Mouse (Mus musculus) ES-Bruce4 (cell line): ENCODE data around the gene Crmp1. TPM values are rescaled to one million over a fixed set of nuclear protein-coding genes. Genes with fewer than 3 reads are reported as not detected.
A peak's percentile ranks its signal among the peaks of the same experiment; 100 is the strongest.

Experiments used
- H3K27ac ChIP-seq: 2 replicates; pipeline ENCODE4 v1.5.1; 2012; ENCODE audit warnings: low read length, inconsistent platforms; ENCODE audit not compliant: insufficient read depth
- H3K27me3 ChIP-seq: 2 replicates; pipeline ENCODE4 v1.6.1; 2012; ENCODE audit warnings: mild to moderate bottlenecking, low read length, inconsistent platforms; ENCODE audit not compliant: control insufficient read depth, poor library complexity, insufficient read depth, severe bottlenecking
- H3K36me3 ChIP-seq: 2 replicates; pipeline ENCODE4 v1.6.1; 2012; ENCODE audit warnings: inconsistent platforms, mild to moderate bottlenecking, low read length, moderate library complexity; ENCODE audit not compliant: control insufficient read depth, poor library complexity, insufficient read depth, severe bottlenecking
- H3K4me1 ChIP-seq: one replicate; pipeline ENCODE4 v1.8.1; 2011; ENCODE audit warnings: low read length; ENCODE audit not compliant: control insufficient read depth, insufficient read depth
- H3K4me3 ChIP-seq: 2 replicates; pipeline ENCODE4 v1.5.1; 2011; ENCODE audit warnings: low read depth, mild to moderate bottlenecking, low read length
- H3K9ac ChIP-seq: 2 replicates; pipeline ENCODE4 v1.6.1; 2012; ENCODE audit warnings: low read depth, mild to moderate bottlenecking, inconsistent platforms; ENCODE audit not compliant: poor library complexity, severe bottlenecking
- H3K9me3 ChIP-seq: replicated peaks from 2 replicates; pipeline ENCODE4 v1.6.1; 2012; ENCODE audit warnings: mild to moderate bottlenecking, low read length, inconsistent platforms; ENCODE audit not compliant: control insufficient read depth, poor library complexity, insufficient read depth, severe bottlenecking
- CTCF ChIP-seq: IDR thresholded peaks from one replicate; pipeline ENCODE4 v1.8.1; 2011; ENCODE audit warnings: low read depth, low read length
- EP300 ChIP-seq: IDR thresholded peaks from 2 replicates; pipeline ENCODE4 v1.6.1; 2011; ENCODE audit warnings: low read depth, low read length; ENCODE audit not compliant: insufficient read depth
- POLR2A ChIP-seq: IDR thresholded peaks from one replicate; pipeline ENCODE4 v1.8.1; 2011; ENCODE audit warnings: low read length; ENCODE audit not compliant: insufficient read depth
- polyA plus RNA-seq: library from polyadenylated mRNA; stranded (reverse); fragments of >200 nt; gene quantifications from 2 replicates; pipeline ENCODE4 v1.2.4, GENCODE M21; 2011; ENCODE audit warnings: low read depth; ENCODE audit not compliant: missing spikeins, insufficient read depth, insufficient read length

The Crmp1 gene
- polyA plus RNA-seq, 1 experiment, result 17.4 TPM

GRCm38 (mm10) chr5:37332066-37332465 lies 90.3 kb downstream of the Crmp1 start:
- TF ChIP-seq EP300 (no peak), CTCF (no peak), POLR2A (no peak)
- H3K27me3 ChIP-seq, result no peaks in the 10 kb centered on the region
- H3K9me3 ChIP-seq, result no peaks in the 10 kb centered on the region
- H3K9ac ChIP-seq, result no peak overlapping the region
- peaks cover 8% of the 10 kb centered on the region for H3K4me1 ChIP-seq
- H3K27ac ChIP-seq, result no peak overlapping the region
- no peaks in the 10 kb centered on the region for H3K36me3 ChIP-seq
- no peak overlapping the region for H3K4me3 ChIP-seq

- H3K9me3 ChIP-seq, result no peaks in the 10 kb centered on the region
- H3K27me3 ChIP-seq, result no peaks in the 10 kb centered on the region
- no peak overlapping the region for H3K4me3 ChIP-seq
- H3K9ac ChIP-seq, result no peak overlapping the region
- TF ChIP-seq POLR2A, result no peak
- no peak for TF ChIP-seq CTCF
- no peak for TF ChIP-seq EP300
- no peaks in the 10 kb centered on the region for H3K36me3 ChIP-seq
- H3K4me1 ChIP-seq, result peaks cover 8% of the 10 kb centered on the region
- H3K27ac ChIP-seq, result no peak overlapping the region
Measured at GRCm38 (mm10) chr5:37335061-37335460, 93.3 kb downstream of the Crmp1 start.

DNA sequence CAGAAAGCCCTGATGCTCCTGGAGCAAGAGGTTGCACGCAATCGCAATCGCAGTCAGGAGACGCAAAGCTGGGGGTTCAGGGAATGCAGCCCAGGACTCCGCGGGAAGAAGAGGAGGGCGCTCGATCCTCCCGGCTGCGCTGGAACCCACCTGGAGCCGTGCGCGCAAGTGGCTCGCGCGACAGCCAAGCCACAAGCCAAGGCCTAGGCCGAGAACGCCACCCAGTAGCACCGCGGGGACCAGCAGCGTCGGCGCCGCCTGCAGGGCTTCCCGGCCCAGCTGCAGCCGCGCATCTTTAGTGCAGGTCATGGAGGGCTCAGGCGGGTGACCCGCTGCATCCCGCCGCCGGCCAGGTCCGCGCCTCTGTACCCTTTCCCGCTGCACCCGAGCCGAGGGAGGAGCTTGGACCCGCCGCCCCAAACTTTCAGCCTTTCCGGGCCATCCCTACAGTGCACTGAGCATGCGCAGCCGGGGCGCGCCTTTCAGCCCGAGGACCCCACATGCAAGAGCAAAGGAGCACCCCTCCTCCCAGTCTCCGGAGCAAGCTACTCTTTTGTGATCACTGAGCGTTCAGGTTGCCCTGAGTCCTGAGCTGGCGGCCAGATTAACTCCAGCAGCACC lies 94.9 kb downstream of the Crmp1 start, which contains the start of gene Evc:
Gene Evc, minus strand, starts transcription at position 410 of the 621 bp plus-strand sequence.
- Histone ChIP-seq H3K27ac (no peak within 1 kb of the TSS), H3K4me1 (no peaks in the 10 kb centered on the region), H3K9ac (peak within 1 kb of the TSS; percentile 68), H3K9me3 (no peaks in the 10 kb centered on the region), H3K27me3 (no peaks in the 10 kb centered on the region), H3K36me3 (no peaks in the 10 kb centered on the region), H3K4me3 (peak within 1 kb of the TSS; percentile 69)
- TF ChIP-seq CTCF (no peak), POLR2A (no peak), EP300 (no peak)

DNA sequence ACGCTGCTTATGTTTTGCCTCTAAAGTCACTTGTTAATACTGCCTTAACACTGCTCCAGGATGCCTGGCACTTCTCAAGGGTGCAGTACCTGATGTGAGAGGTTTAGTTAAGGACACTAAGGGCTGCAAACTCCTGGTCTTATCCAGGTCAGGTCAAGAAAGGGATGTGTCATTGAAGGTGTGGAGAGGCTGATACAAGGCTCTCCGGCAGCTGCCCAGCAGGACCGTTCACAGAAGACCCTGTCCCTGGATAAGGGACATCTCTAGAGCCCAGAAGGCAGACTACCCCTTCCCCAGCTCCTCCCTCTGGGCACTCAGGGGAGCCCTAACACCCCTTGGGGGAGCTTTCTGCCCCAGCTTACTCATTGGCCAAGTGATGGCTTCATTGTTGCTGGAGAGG lies 96.0 kb downstream of the Crmp1 start:
- Histone ChIP-seq H3K36me3 (no peaks in the 10 kb centered on the region), H3K9me3 (no peaks in the 10 kb centered on the region), H3K27ac (no peak overlapping the region), H3K9ac (peak overlapping the region; percentile 68), H3K27me3 (no peaks in the 10 kb centered on the region), H3K4me1 (no peaks in the 10 kb centered on the region), H3K4me3 (no peak overlapping the region)
- no peak for TF ChIP-seq EP300
- TF ChIP-seq POLR2A, result no peak

DNA sequence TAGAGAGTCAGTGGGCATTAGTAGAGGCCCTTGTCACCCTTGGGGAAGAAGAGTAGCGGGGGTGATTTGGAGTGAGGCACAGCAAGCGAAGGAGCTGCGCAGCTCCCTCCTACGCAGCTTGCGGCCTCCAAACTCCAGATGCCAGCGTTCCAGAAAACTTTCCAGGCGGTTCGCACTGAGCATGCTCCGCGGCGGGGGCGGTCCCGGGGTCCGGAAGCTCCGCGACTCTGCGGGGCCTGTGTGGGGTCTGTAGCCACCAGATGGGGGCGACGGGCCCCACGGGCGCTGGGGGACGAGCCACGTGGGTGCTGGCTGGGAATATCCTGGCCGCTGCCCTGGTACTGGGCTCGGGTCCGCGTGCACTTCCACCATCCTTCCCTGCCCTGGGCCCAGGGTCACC lies 96.5 kb downstream of the Crmp1 start, which contains the start of gene Evc2:
Gene Evc2, plus strand, starts transcription at position 212 of the 400 bp plus-strand sequence.
- H3K4me1 ChIP-seq, result no peaks in the 10 kb centered on the region
- no peak within 1 kb of the TSS for H3K27ac ChIP-seq
- H3K36me3 ChIP-seq, result no peaks in the 10 kb centered on the region
- H3K4me3 ChIP-seq, result peak within 1 kb of the TSS; percentile 86
- no peak for TF ChIP-seq EP300
- TF ChIP-seq POLR2A, result no peak
- TF ChIP-seq CTCF, result no peak
- no peaks in the 10 kb centered on the region for H3K9me3 ChIP-seq
- H3K27me3 ChIP-seq, result no peaks in the 10 kb centered on the region
- peak within 1 kb of the TSS; percentile 68 for H3K9ac ChIP-seq

Other genes starting within 250 kb of the Crmp1 start
- not detected in 2 replicates for gene Gm1043, start 156.6 kb upstream of the Crmp1 start, polyA plus RNA-seq
- 9.1 and 13.2 TPM in 2 replicates for gene Evc, start 95.0 kb downstream of the Crmp1 start, polyA plus RNA-seq
- 12.7 and 15.8 TPM in 2 replicates for gene Evc2, start 96.6 kb downstream of the Crmp1 start, polyA plus RNA-seq